Mouse (Mus musculus) kidney, adult 2 months (tissue): ENCODE measurements around the gene Erg28. TPM values are rescaled to one million over a fixed set of nuclear protein-coding genes. Genes with fewer than 3 reads are reported as not detected.

Experiments used
- DNase-seq: peaks from one replicate; pipeline ENCODE4 v3.0.0; 2021
- H3K27ac ChIP-seq: fragments of 200-500 bp; 2 replicates; pipeline ENCODE4 v1.5.1; 2012; ENCODE audit warnings: low read depth, low read length, control low read depth, inconsistent platforms; ENCODE audit not compliant: insufficient read depth
- H3K27me3 ChIP-seq: fragments of 200-500 bp; replicated peaks from 2 replicates; pipeline ENCODE4 v1.6.1; 2012; ENCODE audit warnings: mild to moderate bottlenecking, moderate library complexity, low read length, inconsistent platforms; ENCODE audit not compliant: control insufficient read depth, insufficient read depth
- H3K36me3 ChIP-seq: fragments of 200-500 bp; 2 replicates; pipeline ENCODE4 v1.6.1; 2012; ENCODE audit warnings: mild to moderate bottlenecking, moderate library complexity, low read length, inconsistent platforms; ENCODE audit not compliant: control insufficient read depth, insufficient read depth
- H3K4me1 ChIP-seq: fragments of 200-500 bp; 2 replicates; pipeline ENCODE4 v1.6.1; 2011; ENCODE audit warnings: low read length; ENCODE audit not compliant: control insufficient read depth, insufficient read depth
- H3K4me3 ChIP-seq: fragments of 200-500 bp; 2 replicates; pipeline ENCODE4 v1.5.1; 2011; ENCODE audit warnings: mild to moderate bottlenecking, low read depth, low read length, control low read depth; ENCODE audit not compliant: insufficient read depth
- CTCF ChIP-seq: fragments of 200-500 bp; conservative IDR thresholded peaks from 2 replicates; pipeline ENCODE4 v1.5.1; 2011; ENCODE audit warnings: low read depth, mild to moderate bottlenecking, control low read depth, low read length, moderate library complexity, mixed read lengths; ENCODE audit not compliant: insufficient read depth, insufficient read length
- POLR2A ChIP-seq: fragments of 200-500 bp; IDR thresholded peaks from one replicate; pipeline ENCODE4 v1.6.1; 2011; ENCODE audit warnings: low read depth, low read length, control low read depth
- WGBS: fragments of 180-500 bp; shearing (Covaris S2); methylation state at CpG from one replicate; pipeline ENCODE4 v1.1.7; 2018; 5-methylcytosine and 5-hydroxymethylcytosine counted together
- polyA plus RNA-seq: library from polyadenylated mRNA; depleted of rRNA; stranded (reverse); fragments of >200 nt; gene quantifications from 2 replicates; pipeline ENCODE4 v1.2.3, GENCODE M21; 2012

Gene Erg28
- polyA plus RNA-seq, 1 experiment: 48.4 TPM

DNA sequence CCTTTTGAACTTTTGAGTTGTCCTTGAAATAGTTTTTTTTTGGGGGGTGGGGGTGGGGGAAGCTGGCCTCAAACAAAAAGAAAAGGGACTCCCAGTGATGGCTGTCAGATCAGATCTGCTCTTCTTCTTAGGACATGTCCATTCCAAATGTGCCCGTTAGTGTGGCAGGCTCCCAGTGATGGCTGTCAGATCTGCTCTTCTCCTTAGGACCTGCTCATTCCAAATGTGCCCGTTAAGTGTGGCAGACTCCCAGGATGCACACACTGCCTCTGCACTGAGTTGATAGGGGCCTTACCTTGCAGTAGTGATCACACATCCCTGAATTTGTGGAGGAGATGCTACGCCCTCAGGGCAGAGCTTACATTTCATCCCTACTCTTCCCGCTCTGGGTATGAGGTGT lies 32.2 kb downstream of the Erg28 start:
- no peaks in the 10 kb centered on the region for H3K27me3 ChIP-seq
- DNase-seq: no peak
- TF ChIP-seq CTCF (no peak), POLR2A (no peak)
- no peaks in the 10 kb centered on the region for H3K4me1 ChIP-seq
- no peaks in the 10 kb centered on the region for H3K36me3 ChIP-seq
- no peak overlapping the region for H3K27ac ChIP-seq
- WGBS: 96% methylated on average over 4 of the region's 4 CpGs
- H3K4me3 ChIP-seq: no peak overlapping the region

DNA sequence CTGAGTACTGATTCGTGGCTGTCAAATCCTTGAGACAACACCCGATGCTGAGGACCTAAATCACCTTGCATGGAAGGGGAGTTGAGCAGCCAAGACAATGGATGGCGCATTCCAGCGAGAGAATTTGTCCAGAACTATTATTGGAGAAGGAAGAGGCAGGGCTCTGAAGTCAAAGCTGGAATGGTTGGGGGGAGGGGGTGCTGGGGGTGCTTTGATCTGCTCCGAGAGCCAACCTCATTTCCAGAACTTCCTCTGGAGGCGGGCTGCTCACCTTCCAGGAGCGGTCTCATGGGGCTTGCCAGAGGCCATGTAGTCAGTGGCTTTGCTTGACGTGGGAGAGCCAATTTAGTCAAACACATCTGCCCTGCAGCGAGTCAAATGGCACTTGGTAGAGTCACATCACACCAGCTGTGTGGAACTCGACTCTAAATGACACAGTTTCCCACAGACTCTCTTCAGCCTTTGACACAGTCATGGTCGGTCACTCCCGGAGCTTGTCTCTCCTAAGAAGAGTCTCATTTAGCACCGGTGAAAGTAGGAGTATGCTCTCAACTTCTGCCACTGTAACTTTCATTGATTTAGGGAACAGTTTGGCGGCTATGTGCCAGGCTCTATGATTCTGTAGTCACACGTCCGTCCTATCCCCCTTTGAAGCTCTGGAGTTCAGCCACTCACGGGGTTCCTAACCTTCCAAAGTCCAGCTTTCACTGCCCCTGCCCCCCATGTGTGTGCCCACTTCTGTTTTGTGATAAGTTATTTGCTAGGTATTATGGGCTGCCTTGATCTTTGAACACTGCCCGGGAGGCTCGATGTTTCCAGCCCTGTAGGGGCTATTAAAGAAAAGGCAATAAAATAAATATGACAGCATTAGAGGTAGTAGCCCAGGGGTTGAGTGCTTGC lies 39.2 kb downstream of the Erg28 start:
- peak; percentile 40 for DNase-seq
- 0 out of 2 replicates have a peak, but pooled peaks cover 5% of the 10 kb centered on the region for H3K4me1 ChIP-seq
- H3K4me3 ChIP-seq: no peak overlapping the region
- H3K36me3 ChIP-seq: no peaks in the 10 kb centered on the region
- no peak overlapping the region for H3K27ac ChIP-seq
- TF ChIP-seq POLR2A: no peak
- TF ChIP-seq CTCF: no peak
- no peaks in the 10 kb centered on the region for H3K27me3 ChIP-seq
- WGBS: 31% methylated on average over 19 of the region's 19 CpGs

DNA sequence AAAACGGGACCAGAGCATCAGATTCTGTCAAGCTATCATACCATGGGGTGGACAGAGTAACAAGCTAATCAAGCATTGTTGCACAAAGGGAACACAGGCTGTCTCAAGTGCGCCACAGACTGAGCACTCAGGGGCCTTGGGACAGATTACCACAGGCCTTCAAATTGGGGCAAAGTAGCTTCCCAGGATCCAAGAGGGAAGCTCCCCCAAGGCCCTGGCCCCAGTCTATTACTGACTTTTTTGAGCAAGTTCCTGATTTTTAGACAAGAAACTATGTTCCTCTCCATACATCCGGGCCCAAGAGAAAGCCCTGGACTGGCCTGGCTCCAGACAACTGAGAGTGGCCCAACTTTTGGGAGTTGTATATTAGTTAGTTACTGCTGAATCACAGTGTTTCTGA lies 42.7 kb downstream of the Erg28 start:
- Histone ChIP-seq H3K4me3 (no peak overlapping the region), H3K27me3 (no peaks in the 10 kb centered on the region), H3K36me3 (no peaks in the 10 kb centered on the region), H3K4me1 (0 out of 2 replicates have a peak, but pooled peaks cover 5% of the 10 kb centered on the region), H3K27ac (no peak overlapping the region)
- WGBS: 95% methylated on average over 3 of the region's 3 CpGs
- DNase-seq: no peak
- TF ChIP-seq CTCF (no peak), POLR2A (no peak)

DNA sequence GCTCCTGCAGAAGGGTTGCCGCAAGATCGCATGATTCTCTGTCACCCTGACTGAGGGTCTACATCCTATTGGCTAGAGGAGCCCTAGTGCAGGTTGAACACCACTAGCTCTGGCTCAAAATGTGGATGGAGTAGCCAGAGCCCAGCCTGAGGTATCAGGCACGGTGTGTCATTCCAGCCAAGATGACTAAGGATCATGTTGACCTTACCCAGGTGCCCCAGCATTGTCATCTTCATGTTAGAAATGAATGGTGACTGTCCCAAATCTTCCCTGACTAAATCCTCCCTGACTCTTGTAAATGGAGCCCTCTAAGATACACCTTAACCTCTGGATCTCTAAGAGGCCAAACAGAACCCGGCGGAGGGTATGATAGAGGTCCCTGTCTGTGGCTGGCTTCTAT lies 44.6 kb downstream of the Erg28 start:
- TF ChIP-seq POLR2A: no peak
- TF ChIP-seq CTCF: no peak
- Histone ChIP-seq H3K4me1 (no peaks in the 10 kb centered on the region), H3K27me3 (no peaks in the 10 kb centered on the region), H3K4me3 (no peak overlapping the region), H3K27ac (no peak overlapping the region), H3K36me3 (no peaks in the 10 kb centered on the region)
- 93% methylated on average over 5 of the region's 5 CpGs for WGBS
- DNase-seq: no peak

DNA sequence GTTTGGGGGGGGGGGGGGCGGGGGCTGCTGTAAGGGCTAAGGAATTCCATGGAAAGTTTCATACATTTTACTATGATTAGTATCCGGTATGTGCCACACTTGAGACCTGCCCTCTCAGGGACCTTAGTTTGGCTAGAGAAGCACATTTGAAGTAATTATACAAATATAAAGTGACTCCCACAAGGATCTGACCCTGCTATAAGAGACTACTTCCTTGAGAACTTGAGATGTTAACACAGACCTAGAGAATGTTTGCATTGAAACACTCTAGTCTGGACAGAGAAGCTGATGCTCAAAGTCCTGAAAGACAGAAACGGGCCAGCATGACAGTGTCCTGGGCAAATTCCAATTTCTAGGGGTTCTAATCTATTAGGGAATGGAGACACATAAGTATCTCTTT lies 45.4 kb downstream of the Erg28 start:
- no peaks in the 10 kb centered on the region for H3K4me1 ChIP-seq
- 47% methylated on average over 3 of the region's 3 CpGs for WGBS

DNA sequence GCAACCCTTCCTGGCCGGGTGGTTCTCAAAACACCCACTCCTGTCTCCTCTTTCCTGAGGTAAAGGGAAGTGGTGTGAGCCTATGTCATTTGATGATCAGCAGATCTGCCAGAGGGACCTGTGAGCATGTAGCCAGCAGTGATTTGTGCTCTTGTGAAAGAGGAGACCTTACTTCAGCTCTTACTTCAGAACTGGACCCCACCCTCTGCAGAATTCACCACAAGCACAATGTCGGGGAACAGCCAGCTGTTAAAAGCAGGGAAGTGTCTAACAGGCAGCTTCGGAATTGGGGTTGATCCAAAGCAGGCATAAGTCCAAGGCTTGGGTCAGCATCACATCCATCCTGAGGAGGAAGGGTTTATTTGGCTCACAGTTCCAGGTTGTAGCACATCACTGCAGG lies 53.0 kb downstream of the Erg28 start:
- H3K36me3 ChIP-seq: no peaks in the 10 kb centered on the region
- H3K27ac ChIP-seq: no peak overlapping the region
- H3K4me1 ChIP-seq: no peaks in the 10 kb centered on the region
- H3K27me3 ChIP-seq: no peaks in the 10 kb centered on the region
- peak; percentile 33 for DNase-seq
- WGBS: 40% methylated on average over 3 of the region's 3 CpGs
- TF ChIP-seq POLR2A (no peak), CTCF (no peak)
- no peak overlapping the region for H3K4me3 ChIP-seq

More for the DNA sequence above, 45.4 kb downstream of the Erg28 start:
- no peak for TF ChIP-seq CTCF
- no peak for TF ChIP-seq POLR2A
- no peaks in the 10 kb centered on the region for H3K36me3 ChIP-seq
- H3K27me3 ChIP-seq: no peaks in the 10 kb centered on the region
- DNase-seq: no peak
- no peak overlapping the region for H3K27ac ChIP-seq
- no peak overlapping the region for H3K4me3 ChIP-seq

DNA sequence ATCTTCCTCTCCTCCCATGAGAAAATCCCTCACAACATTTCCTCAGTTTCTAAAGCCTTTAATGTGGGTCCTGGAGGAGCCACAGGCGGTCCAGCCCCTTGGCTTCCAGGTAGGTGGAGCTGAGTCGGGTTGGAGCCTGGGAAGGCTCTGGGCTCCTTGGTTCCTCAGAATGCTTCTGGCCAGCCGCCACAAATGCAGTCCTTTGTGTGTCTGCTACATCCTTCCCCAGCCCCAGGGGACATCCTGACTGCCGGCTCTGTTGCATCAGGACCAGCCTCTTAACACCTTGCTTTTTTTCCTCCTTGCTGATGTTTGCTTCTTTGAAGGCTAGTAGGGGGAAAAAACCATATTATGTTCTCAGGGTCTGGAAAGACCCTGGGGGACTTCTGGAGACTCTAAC lies 56.6 kb downstream of the Erg28 start:
- Histone ChIP-seq H3K27ac (no peak overlapping the region), H3K27me3 (no peaks in the 10 kb centered on the region), H3K36me3 (no peaks in the 10 kb centered on the region), H3K4me3 (no peak overlapping the region), H3K4me1 (no peaks in the 10 kb centered on the region)
- 76% methylated on average over 4 of the region's 4 CpGs for WGBS
- DNase-seq: no peak
- TF ChIP-seq CTCF: no peak
- no peak for TF ChIP-seq POLR2A
